Mouse (Mus musculus): Measurements from ENCODE around the gene Hdac5.
"Not testable (repeated sequence)": the region's sequence is repeated elsewhere in the genome, so short reads cannot be mapped to it uniquely, and the experiment has no call there.

Hdac5 gene

GRCm38 (mm10) chr11:102168689-102169088 is 61.3 kb downstream of the Hdac5 start:
- DNase-seq = no peak

- no peak for DNase-seq
Measured at GRCm38 (mm10) chr11:102167539-102167938, 62.4 kb downstream of the Hdac5 start.

GRCm38 (mm10) chr11:102165971-102166722 is 63.8 kb downstream of the Hdac5 start:
- no peak for DNase-seq

GRCm38 (mm10) chr11:102159781-102160180 is 70.2 kb downstream of the Hdac5 start:
- no peak for DNase-seq

GRCm38 (mm10) chr11:102158024-102158423 is 71.9 kb downstream of the Hdac5 start:
- DNase-seq = not testable (repeated sequence)

DNA sequence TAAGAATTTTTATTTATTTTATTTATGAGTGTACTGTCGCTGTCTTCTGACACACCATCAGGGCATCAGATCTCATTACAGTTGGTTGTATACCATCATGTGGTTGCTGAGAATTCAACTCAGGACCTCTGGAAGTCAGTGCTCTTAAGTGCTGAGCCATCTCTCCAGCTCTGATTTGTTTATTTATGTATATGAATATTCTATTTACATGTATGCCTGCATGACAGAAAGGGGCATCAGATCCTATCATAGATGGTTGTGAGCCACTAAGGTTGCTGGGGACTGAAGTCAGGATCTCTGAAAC is 73.2 kb downstream of the Hdac5 start:
- DNase-seq = no peak

- peak; percentile 86 for DNase-seq
Measured at GRCm38 (mm10) chr11:102156039-102156785, 73.8 kb downstream of the Hdac5 start, which contains the start of gene Tmem101. Gene Tmem101, minus strand, starts transcription at chr11:102156404.

GRCm38 (mm10) chr11:102147213-102147989 is 82.6 kb downstream of the Hdac5 start:
- no peak for DNase-seq

- no peak for DNase-seq
Measured at GRCm38 (mm10) chr11:102146531-102146930, 83.4 kb downstream of the Hdac5 start.

DNA sequence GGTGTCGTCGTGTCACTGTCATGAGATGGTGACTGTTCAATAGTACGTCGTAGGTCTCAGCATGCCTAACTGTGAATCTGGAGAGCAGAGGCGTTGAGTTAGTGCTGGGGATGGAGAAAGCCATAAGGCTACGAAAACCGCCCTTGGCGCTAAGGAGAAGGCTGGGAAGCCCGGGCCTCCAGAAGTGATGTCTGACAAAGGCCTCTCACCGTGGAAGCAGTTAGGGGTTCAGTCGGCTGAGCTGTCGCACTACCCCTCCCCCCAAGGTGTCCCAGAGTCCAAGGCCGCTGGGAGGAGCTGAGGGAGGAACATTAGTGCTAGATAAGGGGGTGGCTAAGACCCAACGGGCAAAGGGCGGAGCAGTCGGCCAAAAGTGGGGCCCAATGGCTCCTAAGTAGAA is 84.0 kb downstream of the Hdac5 start:
- no peak for DNase-seq

- no peak for DNase-seq
Measured at GRCm38 (mm10) chr11:102145471-102146001, 84.4 kb downstream of the Hdac5 start, which contains the start of gene Nags. Gene Nags, plus strand, starts transcription at chr11:102145513.

- no peak for DNase-seq
Measured at GRCm38 (mm10) chr11:102144957-102145470, 85.0 kb downstream of the Hdac5 start.

Data from right cerebral cortex, postnatal 25 days (tissue).